Mouse (Mus musculus): Measurements from ENCODE around the gene Arid5b. TPM values are rescaled to one million over a fixed set of nuclear protein-coding genes. Genes with fewer than 3 reads are reported as not detected.

Gene Arid5b
- polyA plus RNA-seq, 1 experiment from 2014 or later, result 12.2 TPM

GRCm38 (mm10) chr10:68071041-68071440 is 207.5 kb downstream of the Arid5b start:
- no peak overlapping the region for H3K4me3 ChIP-seq (ENCODE audit: low read depth, low read length)
- no peak overlapping the region for H3K27ac ChIP-seq (ENCODE audit: low read depth)
- no peaks in the 10 kb centered on the region for H3K4me1 ChIP-seq (ENCODE audit: insufficient read depth)
- WGBS (ENCODE audit: insufficient replicate concordance), result 78% methylated on average over 7 of the region's 7 CpGs
- no peak for TF ChIP-seq EP300 (IDR thresholded peaks at IDR 0.05; ENCODE audit: low read depth)
- peak; percentile 21; the same call in 1 of the 2 replicates for TF ChIP-seq CTCF (IDR thresholded peaks at IDR 0.05; ENCODE audit: low read depth)
- DNase-seq (no peak), ATAC-seq (no peak)
- H3K9ac ChIP-seq (replicated peaks), result no peak overlapping the region
- no peaks in the 10 kb centered on the region for H3K27me3 ChIP-seq (ENCODE audit: insufficient read depth, low read length)
- no peaks in the 10 kb centered on the region for H3K36me3 ChIP-seq (replicated peaks; ENCODE audit: insufficient read depth, low read length)
- no peaks in the 10 kb centered on the region for H3K9me3 ChIP-seq (ENCODE audit: low read length)
- H3K4me2 ChIP-seq (ENCODE audit: low read depth, low read length), result no peak overlapping the region

- DNase-seq (no peak), ATAC-seq (no peak)
- Histone ChIP-seq H3K4me2 (ENCODE audit: low read depth, low read length) (no peak overlapping the region), H3K9me3 (ENCODE audit: low read length) (no peaks in the 10 kb centered on the region), H3K9ac (replicated peaks) (no peak overlapping the region), H3K4me1 (ENCODE audit: insufficient read depth) (no peaks in the 10 kb centered on the region), H3K27me3 (ENCODE audit: insufficient read depth, low read length) (no peaks in the 10 kb centered on the region), H3K36me3 (replicated peaks; ENCODE audit: insufficient read depth, low read length) (no peaks in the 10 kb centered on the region), H3K27ac (ENCODE audit: low read depth) (no peak overlapping the region), H3K4me3 (ENCODE audit: low read depth, low read length) (no peak overlapping the region)
- TF ChIP-seq EP300 (IDR thresholded peaks at IDR 0.05; ENCODE audit: low read depth), result no peak
- TF ChIP-seq CTCF (IDR thresholded peaks at IDR 0.05; ENCODE audit: low read depth), result no peak
- 70% methylated on average over 8 of the region's 8 CpGs for WGBS (ENCODE audit: insufficient replicate concordance)
Observed at GRCm38 (mm10) chr10:68068426-68068825, 210.1 kb downstream of the Arid5b start.

- WGBS (ENCODE audit: insufficient replicate concordance), result 71% methylated on average over 5 of the region's 5 CpGs
Observed at GRCm38 (mm10) chr10:68067961-68068360, 210.6 kb downstream of the Arid5b start.

GRCm38 (mm10) chr10:68066173-68066572 is 212.4 kb downstream of the Arid5b start:
- TF ChIP-seq EP300 (IDR thresholded peaks at IDR 0.05; ENCODE audit: low read depth) (no peak), CTCF (IDR thresholded peaks at IDR 0.05; ENCODE audit: low read depth) (no peak)
- Histone ChIP-seq H3K9me3 (ENCODE audit: low read length) (no peaks in the 10 kb centered on the region), H3K9ac (replicated peaks) (no peak overlapping the region), H3K4me2 (ENCODE audit: low read depth, low read length) (no peak overlapping the region), H3K27ac (ENCODE audit: low read depth) (no peak overlapping the region), H3K4me3 (ENCODE audit: low read depth, low read length) (no peak overlapping the region), H3K4me1 (ENCODE audit: insufficient read depth) (no peaks in the 10 kb centered on the region), H3K36me3 (replicated peaks; ENCODE audit: insufficient read depth, low read length) (no peaks in the 10 kb centered on the region), H3K27me3 (ENCODE audit: insufficient read depth, low read length) (no peaks in the 10 kb centered on the region)
- WGBS (ENCODE audit: insufficient replicate concordance), result 65% methylated on average over 5 of the region's 5 CpGs
- DNase-seq, result no peak
- ATAC-seq, result no peak

More at GRCm38 (mm10) chr10:68067961-68068360, 210.6 kb downstream of the Arid5b start:
- Histone ChIP-seq H3K27ac (ENCODE audit: low read depth) (no peak overlapping the region), H3K27me3 (ENCODE audit: insufficient read depth, low read length) (no peaks in the 10 kb centered on the region), H3K36me3 (replicated peaks; ENCODE audit: insufficient read depth, low read length) (no peaks in the 10 kb centered on the region), H3K9me3 (ENCODE audit: low read length) (no peaks in the 10 kb centered on the region), H3K9ac (replicated peaks) (no peak overlapping the region), H3K4me1 (ENCODE audit: insufficient read depth) (no peaks in the 10 kb centered on the region), H3K4me2 (ENCODE audit: low read depth, low read length) (no peak overlapping the region), H3K4me3 (ENCODE audit: low read depth, low read length) (no peak overlapping the region)
- DNase-seq (no peak), ATAC-seq (no peak)
- TF ChIP-seq EP300 (IDR thresholded peaks at IDR 0.05; ENCODE audit: low read depth) (no peak), CTCF (IDR thresholded peaks at IDR 0.05; ENCODE audit: low read depth) (no peak)

GRCm38 (mm10) chr10:68064571-68064970 is 214.0 kb downstream of the Arid5b start:
- ATAC-seq, result no peak

GRCm38 (mm10) chr10:68063806-68064545 is 214.6 kb downstream of the Arid5b start:
- WGBS (ENCODE audit: insufficient replicate concordance), result 62% methylated on average over 8 of the region's 8 CpGs
- no peak for DNase-seq
- no peak for TF ChIP-seq EP300 (IDR thresholded peaks at IDR 0.05; ENCODE audit: low read depth)
- TF ChIP-seq CTCF (IDR thresholded peaks at IDR 0.05; ENCODE audit: low read depth), result no peak
- H3K4me1 ChIP-seq (ENCODE audit: insufficient read depth), result 0 out of 2 replicates have a peak, but pooled peaks cover 3% of the 10 kb centered on the region
- peak overlapping the region; percentile 32; the same call in 1 of the 2 replicates for H3K4me2 ChIP-seq (ENCODE audit: low read depth, low read length)
- no peak overlapping the region for H3K27ac ChIP-seq (ENCODE audit: low read depth)
- ATAC-seq, result no peak
- no peaks in the 10 kb centered on the region for H3K27me3 ChIP-seq (ENCODE audit: insufficient read depth, low read length)
- H3K36me3 ChIP-seq (replicated peaks; ENCODE audit: insufficient read depth, low read length), result no peaks in the 10 kb centered on the region
- H3K9ac ChIP-seq (replicated peaks), result no peak overlapping the region
- no peak overlapping the region for H3K4me3 ChIP-seq (ENCODE audit: low read depth, low read length)
- H3K9me3 ChIP-seq (ENCODE audit: low read length), result no peaks in the 10 kb centered on the region

More at GRCm38 (mm10) chr10:68064571-68064970, 214.0 kb downstream of the Arid5b start:
- Histone ChIP-seq H3K4me3 (ENCODE audit: low read depth, low read length) (no peak overlapping the region), H3K27ac (ENCODE audit: low read depth) (no peak overlapping the region), H3K9me3 (ENCODE audit: low read length) (no peaks in the 10 kb centered on the region), H3K36me3 (replicated peaks; ENCODE audit: insufficient read depth, low read length) (no peaks in the 10 kb centered on the region), H3K4me2 (ENCODE audit: low read depth, low read length) (no peak overlapping the region), H3K27me3 (ENCODE audit: insufficient read depth, low read length) (no peaks in the 10 kb centered on the region), H3K4me1 (ENCODE audit: insufficient read depth) (no peaks in the 10 kb centered on the region), H3K9ac (replicated peaks) (no peak overlapping the region)
- no peak for TF ChIP-seq CTCF (IDR thresholded peaks at IDR 0.05; ENCODE audit: low read depth)
- TF ChIP-seq EP300 (IDR thresholded peaks at IDR 0.05; ENCODE audit: low read depth), result no peak
- 86% methylated on average over 10 of the region's 10 CpGs for WGBS (ENCODE audit: insufficient replicate concordance)
- DNase-seq, result no peak

Measured in liver, postnatal 0 days (tissue).